Mouse (Mus musculus): ENCODE results near the gene AU022252.

AU022252 gene

DNA sequence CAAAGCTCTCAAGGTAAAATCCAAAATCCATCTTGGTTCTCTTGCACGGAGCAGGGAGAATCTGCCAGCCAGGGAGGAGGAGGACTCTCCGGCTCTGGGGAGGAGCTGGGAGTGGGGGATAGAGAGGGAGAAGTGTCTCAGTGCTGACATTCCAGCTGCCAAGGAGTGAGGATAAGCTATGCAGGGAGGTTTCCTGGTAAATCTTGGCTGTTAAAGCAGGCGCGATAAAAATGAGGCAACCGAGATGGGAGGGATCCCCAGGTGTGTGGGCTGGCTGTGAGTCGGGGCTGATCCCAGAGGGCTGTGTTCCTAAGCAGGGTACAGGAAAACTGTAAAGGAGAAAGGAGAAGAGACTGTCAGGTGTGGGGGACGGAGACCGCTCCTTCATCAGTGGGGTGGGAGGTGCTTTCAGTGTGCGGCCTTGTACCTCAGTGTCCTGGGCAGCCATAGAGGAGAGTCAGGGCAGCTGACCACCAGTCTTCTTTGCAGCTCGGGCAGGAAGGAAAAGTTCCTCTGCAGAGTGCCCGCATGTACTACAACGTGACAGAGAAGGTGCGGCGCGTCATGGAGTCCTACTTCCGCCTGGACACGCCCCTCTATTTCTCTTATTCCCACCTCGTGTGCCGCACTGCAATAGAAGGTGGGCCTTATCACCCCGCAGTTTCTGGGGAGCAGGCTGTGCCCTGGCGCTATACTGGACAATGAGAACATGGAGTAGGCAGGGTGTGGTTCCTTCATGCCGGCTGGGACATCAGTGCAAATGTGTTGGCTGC is 12.1 kb upstream of the AU022252 start:
- no peak for DNase-seq (ENCODE audit: low spot score)

DNA sequence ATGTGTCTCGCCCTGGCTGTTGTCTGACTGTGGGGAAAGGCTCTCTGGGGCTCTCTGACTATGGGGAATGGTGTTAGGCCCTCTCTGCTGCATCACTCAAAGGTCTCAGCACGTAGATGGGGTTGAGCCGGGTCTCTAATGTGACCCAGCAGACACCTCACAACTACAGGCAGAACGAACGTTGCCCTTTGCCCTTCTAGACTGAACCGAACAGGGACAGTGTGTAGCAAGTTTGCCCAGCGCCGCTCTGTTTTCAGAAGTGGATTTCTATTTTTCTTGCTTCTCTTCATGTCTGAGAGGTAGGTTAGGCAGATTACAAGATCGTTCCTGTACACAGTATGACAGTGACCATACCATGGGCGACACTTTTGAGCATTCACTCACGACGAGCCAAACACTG is 10.1 kb upstream of the AU022252 start:
- DNase-seq (ENCODE audit: low spot score) = no peak

DNA sequence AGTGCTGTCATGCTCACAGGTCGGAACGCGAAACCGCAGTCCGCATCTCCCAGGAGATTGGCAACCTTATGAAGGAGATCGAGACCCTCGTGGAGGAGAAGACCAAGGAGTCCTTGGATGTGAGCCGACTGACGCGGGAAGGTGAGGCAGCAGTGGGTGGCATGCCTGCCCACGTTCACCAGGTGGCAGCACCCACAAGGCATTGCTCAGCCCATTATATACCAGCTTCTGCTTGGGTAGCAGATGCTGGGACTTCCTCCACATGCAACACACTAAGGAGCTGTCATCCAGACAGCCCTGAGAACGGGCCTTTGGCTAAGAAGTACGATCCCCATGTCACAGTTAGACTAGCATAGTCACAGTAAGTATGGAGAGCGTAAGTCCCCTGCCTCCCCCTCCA is 9.2 kb upstream of the AU022252 start:
- DNase-seq (ENCODE audit: low spot score) = no peak

DNA sequence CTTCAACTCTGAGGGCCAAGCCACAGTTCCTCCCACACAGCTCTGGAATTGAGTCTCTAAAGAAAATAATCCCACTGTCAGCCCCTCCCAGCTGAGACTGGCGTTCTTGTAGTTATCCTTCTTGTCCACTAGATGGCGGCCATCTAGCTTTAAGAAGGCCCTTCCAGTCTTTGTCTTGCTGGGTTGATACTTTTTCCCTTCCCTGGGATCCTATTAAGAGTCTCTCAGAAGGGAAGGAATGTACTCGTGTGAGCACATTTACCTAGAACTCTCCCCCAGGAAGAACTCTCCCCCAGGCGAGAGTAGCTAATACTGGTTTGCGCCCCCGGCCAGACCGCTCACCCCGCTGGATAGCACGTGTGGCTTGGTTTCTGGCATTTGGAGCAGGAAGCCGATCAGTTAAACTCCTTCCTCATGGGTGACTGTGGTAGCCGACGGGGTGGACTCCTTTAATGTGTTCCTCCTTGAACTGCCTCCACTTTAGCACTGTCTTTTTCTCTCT is 6.7 kb upstream of the AU022252 start:
- no peak for DNase-seq (ENCODE audit: low spot score)

DNA sequence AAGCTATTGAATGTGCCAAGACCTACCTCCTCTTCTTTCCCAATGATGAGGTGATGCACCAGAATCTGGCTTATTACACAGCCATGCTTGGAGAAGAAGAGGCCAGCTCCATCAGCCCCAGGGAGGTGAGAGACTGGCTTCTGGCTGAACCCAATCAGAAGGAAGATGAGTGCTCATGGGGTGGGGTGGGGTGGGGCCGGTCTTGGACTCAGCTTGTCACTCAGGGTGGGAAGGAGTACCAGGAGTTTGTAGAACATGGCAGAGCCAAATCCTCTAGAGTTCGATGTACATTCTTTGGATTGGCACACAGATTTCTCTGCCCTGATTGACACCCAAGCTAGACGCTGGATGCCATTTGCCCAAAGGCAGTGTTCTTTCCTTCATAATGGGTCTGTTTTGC is 6.1 kb upstream of the AU022252 start:
- no peak for DNase-seq (ENCODE audit: low spot score)

DNA sequence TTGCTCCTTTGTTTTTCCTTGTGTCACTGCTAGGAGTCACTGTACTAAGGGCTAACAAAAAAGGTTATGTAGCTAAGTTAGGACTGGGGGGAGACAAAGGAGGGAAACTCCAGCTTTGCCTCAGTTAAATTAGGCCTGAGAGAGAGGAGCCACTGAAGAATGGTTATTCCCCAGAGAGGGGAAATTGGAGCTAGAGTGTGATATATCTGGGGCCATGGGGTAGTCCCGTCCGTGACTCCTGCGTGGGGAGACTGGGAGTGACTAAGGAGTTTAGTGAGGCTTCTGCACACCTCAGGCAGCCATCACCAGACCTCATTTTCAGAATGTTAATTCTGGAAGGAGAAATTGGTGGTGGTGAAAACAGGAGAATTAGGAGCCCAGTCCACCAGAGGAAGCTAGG is 1.8 kb upstream of the AU022252 start:
- DNase-seq (ENCODE audit: low spot score) = no peak

DNA sequence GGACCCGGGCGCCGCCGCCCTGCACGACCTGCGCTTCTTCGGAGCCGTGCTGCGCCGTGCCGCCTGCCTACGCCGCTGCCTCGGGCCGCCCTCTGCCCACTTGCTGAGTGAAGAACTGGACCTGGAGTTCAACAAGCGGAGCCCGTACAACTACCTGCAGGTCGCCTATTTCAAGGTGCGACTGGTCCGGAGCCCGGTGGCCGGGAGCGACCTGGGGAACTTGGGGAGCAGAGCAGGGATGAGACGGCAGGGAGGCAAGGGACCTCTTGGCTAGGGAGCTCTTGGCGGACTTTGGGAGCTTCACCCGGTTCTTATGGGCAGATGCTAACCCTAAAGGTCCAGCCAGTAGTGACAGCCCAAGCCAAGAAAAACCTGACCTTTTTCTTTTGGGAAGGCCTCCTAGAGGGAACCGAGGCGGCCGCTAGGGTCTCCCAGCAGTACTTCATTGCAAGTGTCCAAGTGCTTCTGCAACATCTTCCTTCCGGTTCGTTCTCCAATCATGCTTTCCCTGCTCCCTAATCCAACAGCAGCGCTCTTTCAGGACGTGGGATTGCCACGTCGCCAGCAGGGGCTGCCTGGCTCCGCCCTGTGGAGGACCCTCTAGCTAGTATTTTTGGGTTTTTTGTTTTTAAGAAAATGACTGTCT is 867 bp upstream of the AU022252 start:
- peak; percentile 52 for DNase-seq (ENCODE audit: low spot score)

DNA sequence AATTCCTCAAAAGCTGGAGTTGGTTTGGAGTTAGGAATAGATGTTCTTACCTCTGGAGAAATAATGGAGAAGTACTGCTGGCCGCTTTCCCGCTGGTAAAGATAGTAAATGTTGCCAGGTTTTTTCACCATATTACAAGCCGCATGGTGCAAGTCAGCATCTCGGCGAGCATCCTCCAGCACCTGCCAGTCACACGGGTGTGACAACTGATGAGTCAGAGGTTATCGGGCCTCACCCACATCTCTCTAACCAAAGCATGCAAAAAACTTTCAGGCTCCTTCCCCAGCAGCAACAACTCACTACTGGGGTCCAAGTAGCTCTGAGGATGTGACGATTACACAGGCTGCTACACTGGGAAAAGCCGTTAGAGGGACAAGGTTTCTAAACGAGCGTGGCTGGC is 5.8 kb downstream of the AU022252 start:
- DNase-seq (ENCODE audit: low spot score) = no peak

DNA sequence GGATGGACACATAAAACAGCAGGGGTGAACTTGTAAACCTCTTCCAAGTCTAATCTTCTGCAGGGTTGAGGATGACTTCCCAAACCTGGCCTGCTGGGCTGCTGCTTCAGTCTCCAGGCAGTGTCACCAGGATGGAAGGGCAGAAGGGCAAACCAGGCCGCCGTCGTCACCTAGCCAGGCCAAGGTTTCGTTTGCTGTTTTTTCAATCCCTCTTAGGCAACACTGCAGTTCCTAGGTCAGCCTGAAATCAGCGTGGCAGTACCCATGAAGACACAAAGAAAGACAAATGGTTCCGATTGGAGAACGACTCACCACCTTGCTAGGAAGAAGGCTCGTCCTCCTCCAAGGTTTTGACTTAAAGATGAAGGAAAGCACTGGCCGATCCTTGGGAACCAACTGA is 6.8 kb downstream of the AU022252 start:
- no peak for DNase-seq (ENCODE audit: low spot score)

DNA sequence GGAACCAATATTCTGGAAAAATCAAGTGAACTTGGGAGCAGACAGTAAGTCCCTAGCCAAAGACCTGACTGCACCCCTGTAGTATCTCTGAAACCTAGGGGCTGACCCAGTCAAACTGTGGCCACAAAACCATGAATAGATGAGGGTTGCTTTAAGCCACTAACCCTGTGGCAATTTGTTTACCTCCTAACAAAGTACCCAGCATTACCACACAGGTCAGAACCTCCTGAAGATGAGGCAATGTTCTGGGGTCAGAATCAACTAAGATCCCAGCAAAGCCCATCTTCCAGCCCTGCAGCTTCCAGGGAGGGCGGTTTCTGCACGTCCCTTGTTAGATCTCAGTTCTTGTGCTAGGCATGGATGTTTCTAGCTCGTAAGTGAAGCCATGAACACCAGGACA is 8.0 kb downstream of the AU022252 start:
- no peak for DNase-seq (ENCODE audit: low spot score)

DNA sequence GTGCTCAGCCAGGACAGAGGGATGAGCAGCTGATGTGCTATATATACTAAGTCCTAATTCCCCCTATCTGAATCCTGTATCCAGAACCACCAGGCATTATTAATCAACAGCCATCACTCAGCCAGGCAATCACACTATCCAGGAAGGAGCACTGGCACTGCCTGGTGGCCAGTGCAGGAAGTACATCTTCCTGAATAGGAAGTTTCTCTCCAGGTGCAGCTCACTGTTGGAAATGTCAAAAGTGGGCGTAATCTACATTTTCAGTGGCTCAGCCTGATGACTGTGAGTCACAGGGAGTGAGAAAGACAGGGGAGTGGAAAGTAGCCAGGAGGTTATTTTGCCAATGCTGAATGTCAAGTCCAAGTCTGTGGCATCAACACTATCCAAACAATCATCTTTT is 8.8 kb downstream of the AU022252 start:
- DNase-seq (ENCODE audit: low spot score) = no peak

DNA sequence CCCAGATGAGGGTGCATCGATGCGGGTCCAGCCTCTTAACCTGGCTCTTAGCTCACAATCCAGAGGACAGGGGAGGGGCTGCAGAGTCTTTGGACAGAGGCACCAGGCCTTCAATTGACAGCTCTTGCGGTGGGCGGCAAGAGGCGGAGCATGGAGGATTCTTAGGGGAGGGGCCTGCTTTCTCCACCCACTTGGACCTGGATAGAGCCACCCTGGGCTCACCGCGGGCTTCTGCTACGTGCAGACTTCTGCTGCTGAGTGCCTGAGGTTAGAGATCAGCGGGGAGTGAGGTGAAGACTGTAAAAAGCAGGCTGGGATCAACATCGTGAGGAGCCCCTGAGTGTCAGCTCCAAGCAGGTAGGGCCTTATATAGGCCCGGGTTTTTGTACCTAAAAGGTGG is 14.3 kb downstream of the AU022252 start, which contains the start of gene Tmem269:
Tmem269 (minus strand) TSS at position 49 of the 400 bp plus-strand sequence.
- DNase-seq (ENCODE audit: low spot score) = no peak

DNA sequence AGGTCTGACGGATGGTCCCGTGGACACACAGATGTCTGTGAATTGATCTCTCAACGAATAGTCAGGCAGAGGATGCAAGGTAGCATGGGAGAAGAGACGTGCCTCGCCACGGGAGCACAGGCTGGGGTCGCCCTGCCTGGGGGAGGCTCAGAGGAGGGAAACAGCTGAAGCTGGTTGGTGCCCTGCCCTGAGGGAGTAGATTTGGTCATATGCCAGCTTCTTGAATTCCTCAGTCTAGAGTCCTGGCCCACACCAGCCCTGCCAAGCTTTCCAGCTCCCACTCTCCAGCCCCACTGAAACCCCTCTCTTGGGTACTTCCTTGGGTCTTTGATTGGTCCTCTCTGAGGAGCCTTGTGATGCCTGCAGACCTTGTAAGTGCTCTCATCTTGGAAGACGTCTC is 15.8 kb downstream of the AU022252 start:
- no peak for DNase-seq (ENCODE audit: low spot score)

DNA sequence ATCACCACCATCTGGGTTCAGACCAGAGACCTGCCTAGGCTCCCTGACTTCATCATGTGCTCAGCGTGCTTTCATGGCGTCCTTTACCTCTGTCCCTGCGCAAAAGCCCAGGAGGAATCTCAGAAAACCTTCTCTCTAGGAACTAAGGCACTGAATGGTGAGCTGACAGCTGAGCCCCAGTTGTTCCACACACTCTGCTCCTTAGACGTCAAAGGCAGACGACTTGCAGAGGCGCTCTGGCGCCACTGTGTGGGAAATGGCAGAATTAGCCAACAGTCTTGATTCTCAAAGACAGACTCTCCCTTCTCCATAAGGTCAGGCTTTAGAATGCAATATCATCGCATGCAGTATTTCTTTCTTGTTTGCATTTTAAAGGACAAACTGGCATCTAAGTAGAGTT is 27.8 kb downstream of the AU022252 start:
- peak; percentile 52 for DNase-seq (ENCODE audit: low spot score)

DNA sequence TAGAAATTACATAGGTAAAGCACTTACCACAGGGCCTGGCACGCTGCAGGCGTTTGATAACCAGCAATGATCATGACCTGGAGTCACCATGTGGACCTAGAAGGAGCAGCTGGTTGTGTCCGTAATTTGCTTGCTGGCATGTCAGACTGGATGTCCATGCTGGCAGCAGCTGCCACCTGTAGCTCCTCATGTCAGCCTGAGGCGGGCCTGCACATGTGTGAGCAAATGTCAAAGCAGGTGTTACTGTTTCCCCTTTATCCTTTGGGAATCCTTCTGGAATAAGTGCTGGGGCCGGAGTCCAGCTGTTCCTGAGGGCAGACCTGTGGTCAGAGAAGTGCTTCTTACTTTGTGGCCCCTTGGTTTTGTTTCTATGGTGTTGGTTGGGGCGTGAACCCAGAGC is 34.4 kb downstream of the AU022252 start:
- no peak for DNase-seq (ENCODE audit: low spot score)

DNA sequence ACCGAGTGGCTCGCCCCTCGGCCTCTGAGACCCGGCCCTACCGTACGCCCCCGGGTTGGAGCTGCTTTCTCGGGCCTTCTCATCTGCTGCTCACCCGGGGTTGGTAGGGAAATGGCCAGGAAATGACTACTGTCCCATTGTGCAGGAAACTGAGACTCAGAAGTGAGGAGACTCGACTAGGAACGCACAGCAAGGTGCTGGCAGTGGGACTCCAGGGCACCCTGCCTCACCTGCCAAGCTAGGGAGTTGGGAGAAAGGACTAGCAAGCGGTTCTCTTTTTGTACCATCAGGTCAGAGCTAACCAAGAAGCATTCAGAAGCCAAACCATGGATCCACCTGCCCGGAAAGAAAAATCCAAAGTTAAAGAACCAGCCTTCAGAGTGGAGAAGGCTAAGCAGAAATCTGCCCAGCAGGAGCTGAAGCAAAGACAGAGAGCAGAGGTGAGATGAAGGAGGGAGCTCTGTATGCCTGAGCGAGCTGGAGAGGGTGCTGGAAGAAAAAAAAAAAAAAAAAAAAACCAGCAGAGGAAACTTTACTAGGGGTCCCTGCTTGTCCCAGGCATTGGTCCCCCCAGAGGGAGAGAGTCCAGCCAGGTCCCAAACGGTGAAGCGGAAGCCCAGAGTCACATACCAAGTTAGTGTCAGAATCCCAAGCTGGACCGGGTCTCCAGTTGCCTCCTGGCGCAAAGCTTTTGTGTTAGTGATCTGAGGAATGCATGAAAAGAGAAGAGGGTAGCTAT is 36.8 kb downstream of the AU022252 start:
- DNase-seq (ENCODE audit: low spot score) = no peak

DNA sequence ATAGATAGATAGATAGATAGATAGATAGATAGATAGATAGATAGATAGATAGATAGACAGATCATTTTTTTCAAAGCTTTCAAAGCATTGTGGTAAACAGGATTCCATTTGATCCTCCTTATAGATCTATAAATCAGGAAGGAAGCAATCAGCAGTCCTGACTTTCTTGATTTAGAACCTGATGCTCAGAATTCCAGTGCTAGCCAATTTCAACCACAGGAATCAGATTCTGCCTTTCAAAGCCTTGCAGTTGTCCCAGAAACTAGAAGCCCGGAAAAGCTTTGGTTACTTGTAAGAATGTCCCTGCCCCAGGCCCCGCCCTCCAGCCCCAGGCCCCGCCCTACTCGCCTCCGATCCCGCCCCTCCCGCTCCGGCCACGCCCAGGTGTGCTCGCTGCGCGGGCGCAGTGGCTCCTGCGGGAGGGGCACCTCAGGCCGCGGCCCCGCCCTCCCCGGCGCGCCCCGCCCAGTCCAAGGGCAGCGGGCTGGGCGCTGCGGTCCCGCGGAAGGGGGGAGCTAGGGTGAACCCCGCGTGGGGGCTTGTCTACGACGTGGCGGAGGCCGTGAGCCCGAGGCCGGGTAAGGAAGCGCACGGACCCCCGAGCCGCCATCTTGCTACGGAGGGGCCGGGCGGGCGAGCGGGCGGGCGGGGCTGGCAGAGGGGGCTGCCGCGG is 37.5 kb downstream of the AU022252 start, which contains the start of gene Svbp:
Svbp (plus strand) TSS at position 398 of the 673 bp plus-strand sequence.
- peak; percentile 90 for DNase-seq (ENCODE audit: low spot score)

DNA sequence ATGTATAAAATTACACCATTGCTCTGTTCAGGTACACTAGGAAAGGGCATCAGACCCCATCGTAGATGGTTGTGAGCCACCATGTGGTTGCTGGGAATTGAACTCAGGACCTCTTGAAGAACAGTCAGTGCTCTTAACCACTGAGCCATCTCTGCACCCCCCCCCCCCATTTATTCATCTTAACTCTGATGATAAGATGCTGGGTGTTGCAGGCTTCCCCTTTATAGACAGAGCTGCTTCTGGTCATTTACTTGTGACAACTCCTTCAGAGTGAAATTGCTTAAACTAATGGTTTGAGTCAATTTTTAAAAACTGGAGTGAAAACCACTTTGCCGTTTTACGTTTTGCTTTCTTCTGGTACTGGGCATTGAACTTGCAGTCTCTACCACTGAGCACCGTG is 39.8 kb downstream of the AU022252 start:
- no peak for DNase-seq (ENCODE audit: low spot score)

DNA sequence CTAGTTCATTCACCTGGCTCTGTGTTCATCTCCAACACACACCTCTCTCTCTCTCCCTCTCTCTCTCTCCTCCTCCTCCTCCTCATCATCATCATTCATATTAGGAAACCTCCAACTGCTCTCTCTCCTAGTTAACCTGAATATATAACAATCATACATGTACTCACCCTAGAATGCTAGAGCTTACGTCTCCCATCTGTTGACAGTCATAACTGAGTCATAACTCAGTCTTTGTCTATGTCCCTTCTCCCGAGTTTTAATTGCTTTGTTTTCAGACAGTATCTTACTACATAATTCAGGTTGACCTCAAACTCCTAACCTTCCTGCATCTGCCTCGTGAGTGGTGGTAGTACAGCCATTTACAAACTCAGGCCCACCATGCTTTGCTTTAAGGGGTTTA is 41.2 kb downstream of the AU022252 start:
- no peak for DNase-seq (ENCODE audit: low spot score)

DNA sequence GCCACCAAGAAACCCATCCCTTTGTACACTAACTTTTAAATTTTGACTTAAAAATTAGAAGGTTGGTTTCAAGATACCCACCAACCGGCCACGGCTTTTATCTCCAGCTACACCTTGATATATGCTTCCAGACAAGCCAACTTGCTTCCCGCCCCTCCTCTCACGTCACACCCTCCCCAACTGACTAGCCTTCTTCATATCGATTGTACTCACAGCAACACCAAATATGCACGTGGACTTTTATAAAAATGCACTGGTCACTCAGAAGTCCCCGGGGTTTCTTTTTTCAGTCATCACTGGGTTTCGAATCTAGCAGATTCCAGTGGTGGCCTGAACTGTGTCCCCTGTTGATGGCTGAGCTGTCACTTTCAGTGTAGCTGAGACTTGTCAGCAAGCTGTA is 41.9 kb downstream of the AU022252 start:
- DNase-seq (ENCODE audit: low spot score) = no peak

DNA sequence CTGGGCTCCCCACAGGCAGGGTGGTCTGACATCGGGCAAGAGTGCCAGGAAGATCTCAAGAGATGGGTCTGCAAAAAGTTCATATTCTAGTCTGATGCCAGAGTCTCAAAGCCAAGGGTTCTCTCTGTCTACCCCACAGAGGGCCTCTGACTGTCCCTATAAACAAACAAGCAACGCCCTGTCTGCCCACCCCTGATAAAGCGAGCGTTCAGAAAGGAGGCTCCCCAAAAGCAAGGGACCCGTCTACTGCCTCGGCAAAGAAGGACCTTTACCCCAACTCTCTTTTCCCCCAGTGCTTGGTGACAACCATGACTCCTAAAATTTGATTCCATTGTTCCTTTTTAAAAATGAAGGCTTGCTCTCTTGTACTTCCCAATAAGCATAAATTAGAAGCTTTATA is 42.6 kb downstream of the AU022252 start, which contains the start of gene Ermap:
Ermap (minus strand) TSS at position 148 of the 400 bp plus-strand sequence.
- no peak for DNase-seq (ENCODE audit: low spot score)

DNA sequence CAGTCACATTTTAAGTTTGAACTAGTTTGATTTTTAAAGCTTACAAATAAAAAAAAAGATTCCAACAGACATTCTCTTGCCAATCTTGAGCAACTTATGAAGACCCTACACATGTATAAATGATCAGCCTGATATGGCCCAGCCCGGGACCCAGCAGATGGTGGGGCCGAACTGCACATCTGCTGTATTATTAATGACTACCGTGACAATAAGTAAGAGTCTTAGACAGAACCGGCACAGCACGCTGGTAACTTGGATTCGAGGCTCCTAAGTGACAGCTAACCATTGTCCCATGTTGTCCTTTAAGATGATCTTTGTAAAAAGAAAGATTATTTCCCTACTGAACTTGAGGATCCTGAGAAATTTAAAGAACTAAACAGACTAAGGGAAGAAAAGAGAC is 43.1 kb downstream of the AU022252 start:
- no peak for DNase-seq (ENCODE audit: low spot score)

Data from ovary, postnatal 36 days (tissue).